Mouse (Mus musculus): ENCODE results near the gene Cnnm4. TPM values are rescaled to one million over a fixed set of nuclear protein-coding genes. Genes with fewer than 3 reads are reported as not detected.

Gene Cnnm4
- total and polyA plus RNA-seq, 3 experiments: 3.0 to 4.6 (median 3.5) TPM

DNA sequence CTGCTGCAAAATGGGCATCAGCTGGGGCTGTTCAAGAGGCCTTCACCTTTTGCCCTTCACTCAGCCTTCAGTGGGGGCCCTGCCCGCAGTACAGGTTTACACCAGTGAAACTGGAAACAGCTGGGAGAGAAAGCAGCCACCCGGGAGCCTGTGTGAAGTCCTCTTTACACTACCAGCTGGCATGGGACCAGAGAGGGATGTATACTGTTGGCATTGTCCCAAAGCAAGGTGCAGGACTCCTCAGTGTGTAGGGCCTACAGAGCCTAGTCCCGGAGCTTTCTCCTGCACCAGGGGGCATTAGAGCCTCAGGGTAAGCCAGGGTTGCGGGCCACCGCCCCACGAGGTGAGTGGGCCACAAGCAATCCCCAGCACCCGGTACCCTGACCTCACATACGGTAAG lies 59.1 kb downstream of the Cnnm4 start:
- peaks cover 44 to 75% of the 10 kb centered on the region in 2 experiments for H3K36me3 ChIP-seq (replicated peaks in 1 of 2; ENCODE audit: control insufficient read depth in 1 of 2, insufficient read depth in 1 of 2, low read length in 1 of 2)
- H3K27ac ChIP-seq (ENCODE audit: insufficient read depth, low read depth): no peak overlapping the region
- no peaks in the 10 kb centered on the region for H3K27me3 ChIP-seq (replicated peaks)
- TF ChIP-seq CHD1 (IDR thresholded peaks at IDR 0.05; ENCODE audit: low read depth, low read length) (no peak), MEF2A (IDR thresholded peaks at IDR 0.05; ENCODE audit: borderline replicate concordance, low read depth, low read length) (no peak), ZKSCAN1 (IDR thresholded peaks at IDR 0.05; ENCODE audit: borderline replicate concordance, low read depth, low read length) (no peak), MAZ (IDR thresholded peaks at IDR 0.05; ENCODE audit: low read depth, low read length) (no peak)
- no peaks in the 10 kb centered on the region for H3K4me1 ChIP-seq (ENCODE audit: control insufficient read depth in 1 of 2, insufficient read depth in 2 of 2)
- no peak overlapping the region for H3K4me3 ChIP-seq (replicated peaks in 1 of 3; ENCODE audit: low read depth in 2 of 3, low read length in 2 of 3, poor library complexity in 1 of 3)
- in situ Hi-C loops (cut with MboI; ENCODE audit: low pct_ligation_motif_present, low pct_unique_long_range_greater_than_20kb, low sequenced_read_pairs) (no loop called here), dilution Hi-C loops (cut with MboI; ENCODE audit: extremely low pct_ligation_motif_present, extremely low pct_unique_long_range_greater_than_20kb, low sequenced_read_pairs) (no loop called here)
- no peak overlapping the region for H3K9ac ChIP-seq (ENCODE audit: insufficient read depth, low read depth)
- no peaks in the 10 kb centered on the region for H3K9me3 ChIP-seq (replicated peaks; ENCODE audit: low read length)
- DNase-seq (ENCODE audit: extremely low read depth): no peak
- H3K4me2 ChIP-seq (ENCODE audit: insufficient read depth, low read depth, poor library complexity, severe bottlenecking): no peak overlapping the region
- no peaks in the 10 kb centered on the region for H3K79me2 ChIP-seq (replicated peaks; ENCODE audit: control insufficient read depth, extremely low read depth, insufficient read depth, poor library complexity, severe bottlenecking)

DNA sequence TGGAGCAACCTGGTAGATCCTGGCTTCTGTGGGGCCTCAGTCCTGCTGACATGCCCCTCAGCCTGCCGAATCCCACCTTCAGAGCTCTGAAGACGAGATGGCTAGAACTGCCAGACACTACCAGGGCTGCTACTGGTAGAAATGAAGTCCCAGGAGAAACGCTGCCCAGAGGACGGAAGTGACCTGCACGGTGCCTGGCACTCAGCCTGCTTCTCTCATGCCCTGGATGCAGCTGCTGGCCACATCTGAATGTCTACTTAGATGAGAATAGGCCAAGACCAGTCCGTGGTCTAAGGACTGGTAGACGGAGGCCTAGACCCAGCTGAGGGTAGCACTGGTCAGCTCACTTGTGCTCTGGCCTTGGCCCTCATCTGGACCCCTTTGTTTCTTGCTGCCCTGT lies 59.5 kb downstream of the Cnnm4 start:
- peaks cover 39 to 75% of the 10 kb centered on the region in 2 experiments for H3K36me3 ChIP-seq (replicated peaks in 1 of 2; ENCODE audit: control insufficient read depth in 1 of 2, insufficient read depth in 1 of 2, low read length in 1 of 2)
- dilution Hi-C loops (cut with MboI; ENCODE audit: extremely low pct_ligation_motif_present, extremely low pct_unique_long_range_greater_than_20kb, low sequenced_read_pairs) (no loop called here), in situ Hi-C loops (cut with MboI; ENCODE audit: low pct_ligation_motif_present, low pct_unique_long_range_greater_than_20kb, low sequenced_read_pairs) (no loop called here)
- H3K27ac ChIP-seq (ENCODE audit: insufficient read depth, low read depth): no peak overlapping the region
- H3K9ac ChIP-seq (ENCODE audit: insufficient read depth, low read depth): no peak overlapping the region
- H3K9me3 ChIP-seq (replicated peaks; ENCODE audit: low read length): no peaks in the 10 kb centered on the region
- no peaks in the 10 kb centered on the region for H3K4me1 ChIP-seq (ENCODE audit: control insufficient read depth in 1 of 2, insufficient read depth in 2 of 2)
- DNase-seq (ENCODE audit: extremely low read depth): no peak
- no peaks in the 10 kb centered on the region for H3K27me3 ChIP-seq (replicated peaks)
- no peak overlapping the region for H3K4me3 ChIP-seq (replicated peaks in 1 of 3; ENCODE audit: low read depth in 2 of 3, low read length in 2 of 3, poor library complexity in 1 of 3)
- H3K79me2 ChIP-seq (replicated peaks; ENCODE audit: control insufficient read depth, extremely low read depth, insufficient read depth, poor library complexity, severe bottlenecking): no peaks in the 10 kb centered on the region
- H3K4me2 ChIP-seq (ENCODE audit: insufficient read depth, low read depth, poor library complexity, severe bottlenecking): no peak overlapping the region
- TF ChIP-seq SMC3 (IDR thresholded peaks at IDR 0.05; ENCODE audit: low read depth, low read length) (no peak), IRF4 (IDR thresholded peaks at IDR 0.05; ENCODE audit: low read depth, low read length) (no peak), HCFC1 (IDR thresholded peaks at IDR 0.05; ENCODE audit: low read depth, low read length) (no peak), BHLHE40 (IDR thresholded peaks at IDR 0.05; ENCODE audit: low read depth, low read length) (no peak), MAFK (IDR thresholded peaks at IDR 0.05; ENCODE audit: insufficient replicate concordance, low read length) (no peak), SIN3A (IDR thresholded peaks at IDR 0.05; ENCODE audit: low read length) (no peak), E2F4 (IDR thresholded peaks at IDR 0.05; ENCODE audit: insufficient replicate concordance, low read depth, low read length) (no peak), MEF2A (IDR thresholded peaks at IDR 0.05; ENCODE audit: borderline replicate concordance, low read depth, low read length) (no peak), CTCF (conservative IDR thresholded peaks at IDR 0.05 in 1 of 2, IDR thresholded peaks at IDR 0.05 in 1 of 2; ENCODE audit: low read depth in 2 of 2, low read length in 2 of 2) (no peak), ETS1 (conservative IDR thresholded peaks at IDR 0.05; ENCODE audit: low read depth, low read length) (no peak), CHD1 (IDR thresholded peaks at IDR 0.05; ENCODE audit: low read depth, low read length) (no peak), USF1 (IDR thresholded peaks at IDR 0.05; ENCODE audit: low read depth, low read length) (no peak), ZKSCAN1 (IDR thresholded peaks at IDR 0.05; ENCODE audit: borderline replicate concordance, low read depth, low read length) (no peak), USF2 (conservative IDR thresholded peaks at IDR 0.05; ENCODE audit: low read depth, low read length) (no peak)
